Mouse (Mus musculus) megakaryocyte-erythroid progenitor cell, adult 5 weeks (primary cell): Measurements from ENCODE around the gene Gstm5. TPM values are rescaled to one million over a fixed set of nuclear protein-coding genes. Genes with fewer than 3 reads are reported as not detected.

Experiments
- polyA plus RNA-seq: library from polyadenylated mRNA; stranded (reverse); fragments of >175 nt; gene quantifications from 2 replicates; pipeline ENCODE4 v1.2.3, GENCODE M21; 2012

Gene Gstm5
- polyA plus RNA-seq: 2.8 and 4.2 TPM in 2 replicates

GRCm38 (mm10) chr3:107895720-107896569 lies at the start of gene Gstm5:
Gene Gstm5, plus strand, starts transcription at chr3:107895821.

DNA sequence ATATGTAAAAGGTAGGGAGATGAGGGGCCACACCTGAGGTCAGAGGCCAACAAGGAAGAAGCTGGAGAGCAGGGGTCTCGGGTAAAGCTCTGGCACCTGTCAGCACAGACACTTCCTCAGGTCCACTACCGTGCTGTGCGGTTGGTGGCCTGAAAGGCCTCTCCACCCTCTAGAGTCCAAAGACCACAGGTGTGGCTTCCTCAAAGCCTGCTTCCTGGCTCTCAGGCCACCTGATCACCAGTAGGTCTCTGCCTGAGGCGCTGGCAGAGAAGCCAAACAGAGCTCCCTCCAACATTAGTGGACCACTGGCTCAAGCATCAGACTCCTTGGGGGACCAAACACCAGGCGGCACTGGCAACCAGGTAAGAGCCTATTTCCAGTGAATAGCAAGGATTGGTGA lies 18.6 kb upstream of the Gstm5 start, which contains the start of gene Eps8l3:
TSS of gene Eps8l3 (plus strand) at position 225 of the 400 bp plus-strand sequence.

GRCm38 (mm10) chr3:107931670-107932069 lies 36.0 kb downstream of the Gstm5 start, which contains the start of gene Gstm7:
Gene Gstm7, minus strand, starts transcription at chr3:107931817.

GRCm38 (mm10) chr3:107943239-107943990 lies 47.8 kb downstream of the Gstm5 start, which contains the start of gene Gstm6:
Gene Gstm6, minus strand, starts transcription at chr3:107943749.

Other genes with a start within 250 kb of the Gstm5 start
- gene Ahcyl1, start 199.3 kb upstream of the Gstm5 start, polyA plus RNA-seq: 11.1 and 13.2 TPM in 2 replicates
- gene Csf1, start 135.4 kb upstream of the Gstm5 start, polyA plus RNA-seq: 9.2 and 9.7 TPM in 2 replicates
- gene Eps8l3, start 18.6 kb upstream of the Gstm5 start, polyA plus RNA-seq: 0.02 TPM in 1 of 2 replicates, not detected in the other
- gene Gstm7, start 36.0 kb downstream of the Gstm5 start, polyA plus RNA-seq: 0.64 and 0.97 TPM in 2 replicates
- gene Gstm6, start 47.9 kb downstream of the Gstm5 start, polyA plus RNA-seq: not detected in 2 replicates
- gene Gstm3, start 73.5 kb downstream of the Gstm5 start, polyA plus RNA-seq: not detected in 2 replicates
- gene Gstm2, start 90.6 kb downstream of the Gstm5 start, polyA plus RNA-seq: 0.16 and 0.23 TPM in 2 replicates
- gene Gstm1, start 122.2 kb downstream of the Gstm5 start, polyA plus RNA-seq: 1,063 and 2,187 TPM in 2 replicates
- 2.9 and 4.4 TPM in 2 replicates for gene Gstm4, start 149.1 kb downstream of the Gstm5 start, polyA plus RNA-seq
- 238 and 248 TPM in 2 replicates for gene Ampd2, start 190.8 kb downstream of the Gstm5 start, polyA plus RNA-seq
- 0.36 and 1.00 TPM in 2 replicates for gene Gnat2, start 197.0 kb downstream of the Gstm5 start, polyA plus RNA-seq